Mouse (Mus musculus): Measurements from ENCODE around the gene Manea.
A peak's percentile ranks its signal among the peaks of the same experiment; 100 is the strongest.
"Not testable (repeated sequence)": the region's sequence is repeated elsewhere in the genome, so short reads cannot be mapped to it uniquely, and the experiment has no call there.

Manea gene

DNA sequence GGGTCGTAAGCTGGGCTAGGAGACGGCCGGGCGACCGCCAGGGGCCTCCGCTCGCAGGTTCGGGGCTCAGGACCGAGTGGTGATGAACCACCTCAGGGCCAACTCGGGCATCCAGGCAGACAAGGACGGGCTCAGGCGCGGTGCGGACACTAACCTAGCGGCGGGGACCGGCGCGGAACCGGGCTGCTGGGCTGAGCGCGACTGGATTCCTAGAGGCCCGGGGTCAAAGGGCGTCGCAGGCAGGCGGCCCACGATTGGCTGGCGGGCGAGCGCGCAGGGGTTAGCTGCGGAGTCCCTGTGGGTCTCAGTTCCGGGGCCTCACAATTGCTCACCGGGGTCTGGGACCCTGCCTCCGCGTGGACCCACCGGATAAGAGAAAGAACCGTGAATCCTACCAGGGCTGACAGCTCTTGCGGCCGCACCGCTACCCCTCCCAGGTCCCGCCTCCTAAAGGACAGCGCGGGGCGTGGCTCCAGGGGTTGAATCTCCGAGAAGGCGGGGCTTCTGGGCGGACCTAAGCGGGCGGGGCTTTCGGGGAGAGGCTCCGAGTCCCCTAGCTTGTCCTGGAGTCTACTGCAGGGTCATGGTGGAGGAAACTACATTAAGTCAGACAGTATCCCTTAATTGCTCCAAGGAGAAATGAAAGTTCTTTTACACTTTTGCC is at the start of gene Manea:
Gene Manea, minus strand, starts transcription at position 449 of the 664 bp plus-strand sequence.
- peak; percentile 80 to 84 for DNase-seq (ENCODE audit: low spot score in 2 of 2)

DNA sequence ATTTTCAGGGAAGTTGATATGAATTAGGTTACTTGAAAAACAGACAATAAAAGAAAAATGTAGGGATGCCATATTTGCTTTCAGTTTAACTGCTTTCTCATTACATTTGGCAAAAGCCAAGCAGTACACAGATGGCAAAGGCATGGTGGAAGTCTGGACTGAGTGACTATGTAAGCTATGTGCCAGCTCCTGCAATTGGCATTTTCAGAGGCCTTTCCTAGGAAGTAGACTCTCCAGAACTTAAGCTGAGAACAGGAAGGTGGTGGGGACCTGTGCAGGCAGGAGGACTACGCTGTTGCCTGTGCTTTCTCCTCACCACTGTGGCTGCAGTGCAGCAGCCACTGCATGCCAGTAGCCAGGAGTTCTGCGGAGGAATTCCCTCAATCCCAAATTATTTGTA is 7.9 kb upstream of the Manea start:
- DNase-seq (ENCODE audit: low spot score in 2 of 2) = no peak

DNA sequence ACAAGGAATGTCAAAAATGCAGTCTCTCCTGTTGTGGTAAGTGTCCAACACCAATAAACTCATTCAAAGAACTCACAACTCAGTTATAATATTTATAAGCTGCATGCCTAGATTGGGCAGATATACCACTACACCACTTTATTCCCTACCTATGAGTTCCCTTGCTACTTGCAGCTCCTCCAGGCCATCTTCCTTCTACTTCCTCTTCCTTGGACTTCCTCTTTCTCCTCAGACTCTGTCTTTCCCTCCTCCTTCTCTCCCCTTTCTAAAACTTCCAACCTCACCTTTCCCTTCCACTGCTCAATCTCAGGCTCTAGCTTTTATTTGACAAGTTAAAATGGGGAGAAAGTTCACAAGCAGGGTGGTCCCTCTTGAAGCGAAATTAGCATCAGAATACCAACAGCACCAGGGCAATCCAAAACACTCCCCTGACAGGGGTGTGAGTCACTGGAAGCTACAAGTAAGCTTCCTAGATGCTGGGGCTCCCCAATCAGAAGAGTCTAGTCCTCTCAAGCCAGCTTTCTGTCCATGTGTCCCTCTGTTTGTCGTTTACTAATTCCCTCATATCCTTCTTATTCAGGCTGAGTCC is 7.0 kb upstream of the Manea start:
- no peak for DNase-seq (ENCODE audit: low spot score in 2 of 2)

- DNase-seq (ENCODE audit: low spot score in 2 of 2) = no peak
Observed at GRCm38 (mm10) chr4:26347239-26347638, 548 bp upstream of the Manea start.

DNA sequence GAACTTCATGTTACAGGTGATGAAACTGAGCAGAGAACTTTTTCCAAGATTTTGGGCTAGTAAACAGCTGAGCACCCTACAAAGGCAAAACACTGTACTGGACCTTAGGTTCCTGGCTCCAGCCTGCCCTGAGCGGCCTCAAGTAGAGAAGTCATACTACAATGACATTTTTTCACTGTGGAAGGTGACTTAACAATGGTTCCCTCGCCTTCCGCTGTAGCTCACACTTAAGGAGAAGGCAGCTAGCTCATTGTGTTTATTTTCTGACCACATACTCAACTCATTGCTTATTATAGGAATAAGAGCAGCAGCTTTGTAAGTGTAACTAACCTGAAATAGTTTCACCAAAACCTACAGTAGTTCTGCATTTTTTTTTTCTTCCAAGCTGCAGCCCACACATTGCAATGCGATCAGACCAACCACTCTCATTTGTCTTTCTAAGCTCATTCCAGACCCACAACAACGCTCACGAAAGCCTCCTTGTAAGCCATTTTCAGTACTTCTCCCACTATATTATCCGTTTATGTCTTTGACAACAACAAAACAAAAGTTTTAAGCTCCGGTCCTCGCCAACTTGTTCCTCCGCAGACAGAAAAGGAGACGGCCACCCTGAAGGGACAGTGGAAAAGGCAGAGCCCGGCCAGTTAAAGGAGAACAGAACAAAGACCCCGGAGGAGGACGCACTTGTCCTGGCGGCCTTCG is 799 bp downstream of the Manea start:
- no peak for DNase-seq (ENCODE audit: low spot score in 2 of 2)

GRCm38 (mm10) chr4:26345080-26345479 is 1.6 kb downstream of the Manea start:
- no peak for DNase-seq (ENCODE audit: low spot score in 2 of 2)

DNA sequence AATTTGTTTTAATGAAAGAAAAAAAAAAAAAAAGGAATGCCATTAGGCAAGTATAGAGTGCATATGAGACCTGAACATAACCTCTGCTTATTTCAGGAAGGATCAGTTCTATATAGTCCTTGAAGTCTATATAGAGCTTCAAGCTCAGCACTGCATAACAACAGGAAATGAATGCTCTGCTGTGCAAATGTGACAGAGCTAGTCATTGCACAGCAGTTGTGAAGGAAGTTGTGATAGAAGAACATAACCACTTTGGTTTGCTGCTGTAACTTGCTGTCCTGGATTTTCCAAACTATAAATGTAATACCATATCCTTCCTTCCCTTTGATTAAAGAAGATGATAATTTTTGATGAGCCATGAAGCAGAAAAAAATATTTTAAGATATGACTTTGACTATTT is 4.3 kb downstream of the Manea start:
- DNase-seq (ENCODE audit: low spot score in 2 of 2) = no peak

DNA sequence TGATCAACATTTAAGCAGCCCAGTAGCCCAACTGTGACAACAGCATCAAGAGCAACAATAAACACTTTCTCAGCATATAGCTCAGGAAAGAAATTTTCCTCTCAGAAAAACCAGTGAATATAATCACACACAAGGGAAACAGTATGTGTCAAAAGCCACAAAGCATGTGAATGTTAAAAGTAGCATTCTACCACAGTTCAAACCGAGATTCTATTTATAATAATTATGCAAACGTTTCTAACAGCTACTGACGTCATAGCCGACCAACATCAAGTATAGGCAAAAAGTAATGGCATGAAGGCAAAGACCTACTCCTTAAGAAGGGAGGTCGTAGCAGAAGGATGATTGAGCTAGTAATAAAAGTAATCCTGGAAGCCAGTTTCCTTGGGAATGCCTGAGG is 8.1 kb downstream of the Manea start:
- no peak for DNase-seq (ENCODE audit: low spot score in 2 of 2)

DNA sequence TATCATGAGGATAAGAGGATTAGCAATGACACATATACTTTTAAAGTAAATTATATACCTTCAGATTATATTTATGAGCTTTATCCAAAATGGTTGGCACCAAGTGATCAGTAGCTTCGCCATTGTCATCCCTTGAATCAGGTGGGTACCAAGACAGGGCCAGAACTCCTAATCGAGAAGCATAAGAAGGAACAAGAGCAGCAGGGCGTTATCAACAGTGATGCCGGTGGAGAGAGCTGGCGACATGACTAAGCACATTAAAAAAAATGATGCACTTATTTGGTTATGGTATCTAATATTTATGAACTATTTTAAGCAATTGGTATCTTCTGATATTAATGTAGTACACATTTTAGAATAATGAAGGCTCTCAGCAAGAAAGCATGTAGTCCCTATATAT is 10.1 kb downstream of the Manea start:
- DNase-seq (ENCODE audit: low spot score in 2 of 2) = no peak

DNA sequence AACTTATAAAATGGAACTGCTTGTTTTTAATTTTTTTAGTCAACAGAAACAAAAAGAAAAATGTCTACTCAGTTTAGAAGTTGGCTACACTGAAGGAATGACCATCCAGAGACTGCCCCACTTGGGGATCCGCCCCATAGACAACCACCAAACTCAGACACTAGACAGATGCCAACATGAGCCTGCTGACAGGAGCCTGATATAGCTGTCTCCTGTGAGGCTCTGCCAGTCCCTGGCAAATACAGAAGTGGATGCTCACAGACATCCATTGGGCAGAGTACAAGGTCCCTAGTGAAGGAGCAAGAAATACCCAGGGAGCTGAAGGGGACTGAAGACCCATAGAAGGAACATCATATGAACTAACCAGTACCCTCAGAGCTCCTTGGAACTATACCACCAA is 42.0 kb downstream of the Manea start:
- not testable (repeated sequence) for DNase-seq (ENCODE audit: low spot score in 2 of 2)

- DNase-seq (ENCODE audit: low spot score in 2 of 2) = no peak
Observed at GRCm38 (mm10) chr4:26277112-26277716, 69.5 kb downstream of the Manea start.

GRCm38 (mm10) chr4:26276264-26276663 is 70.4 kb downstream of the Manea start:
- DNase-seq (ENCODE audit: low spot score in 2 of 2) = peak in 1 of 2 experiments; percentile 16

GRCm38 (mm10) chr4:26275769-26276168 is 70.9 kb downstream of the Manea start:
- DNase-seq (ENCODE audit: low spot score in 2 of 2) = no peak

Measured in right cerebral cortex, adult 2 months (tissue).